Mouse (Mus musculus): ENCODE results near the gene Lcn9.

DNA sequence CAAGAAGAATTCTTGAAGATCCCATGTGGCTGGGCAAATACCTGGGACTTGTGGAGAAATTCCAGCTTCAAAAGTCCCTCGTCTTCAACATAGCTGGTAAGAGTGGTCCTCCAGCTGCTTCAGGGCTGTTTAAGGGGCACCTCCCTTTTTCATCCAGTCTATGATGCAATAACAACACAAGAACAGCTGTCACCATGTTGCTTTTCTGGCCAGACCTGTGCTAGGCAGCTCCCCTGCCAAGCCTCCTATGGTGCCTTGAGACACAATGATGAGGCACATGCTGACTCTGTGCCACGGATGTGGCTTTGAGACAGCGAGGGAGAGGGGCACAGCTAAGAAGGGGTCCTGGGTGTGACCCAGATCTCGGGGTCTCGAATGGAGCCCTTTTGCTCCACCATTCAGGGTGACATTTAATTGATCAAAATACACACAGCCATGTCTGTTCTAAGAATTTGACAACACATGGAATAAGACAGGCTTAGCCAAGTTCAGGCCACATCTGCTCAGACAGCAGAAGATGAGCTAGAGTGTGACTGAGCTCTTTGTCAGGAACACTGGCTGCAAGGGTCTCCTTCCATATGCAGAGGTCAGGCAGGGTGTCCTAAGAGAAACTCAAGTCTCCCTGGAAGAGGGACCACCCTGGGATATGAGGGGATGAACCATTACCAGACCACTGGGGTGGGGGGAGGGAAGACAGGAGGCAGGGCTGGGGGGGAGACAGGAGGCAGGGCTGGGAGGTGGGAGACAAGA is 37.2 kb upstream of the Lcn9 start:
- TF ChIP-seq CTCF (IDR thresholded peaks at IDR 0.05; ENCODE audit: low read depth, low read length) (no peak), POLR2A (IDR thresholded peaks at IDR 0.05; ENCODE audit: borderline replicate concordance, low read depth, low read length) (no peak)
